Mouse (Mus musculus) intestine, embryonic 14.5 days (tissue): ENCODE measurements around the gene Heatr4. TPM values are rescaled to one million over a fixed set of nuclear protein-coding genes. Genes with fewer than 3 reads are reported as not detected.
A peak's percentile ranks its signal among the peaks of the same experiment; 100 is the strongest.

Experiments
- ATAC-seq: fragments of 200-750 bp; cut with Nextera tagmentation; replicated peaks from 2 replicates; pipeline ENCODE4 v1.8.0; 2017; ENCODE audit warnings: low read depth, moderate number of reproducible peaks, moderate TSS enrichment, moderate library complexity; ENCODE audit not compliant: low FRiP score, low TSS enrichment
- DNase-seq: peaks from one replicate; pipeline ENCODE4 v3.0.0-alpha.2; 2018; ENCODE audit warnings: low spot score
- H3K27ac ChIP-seq: fragments of 300-500 bp; sonication (generic); 2 replicates; pipeline ENCODE4 v1.5.1; 2014; ENCODE audit warnings: low read depth, mild to moderate bottlenecking, control low read depth
- H3K27me3 ChIP-seq: fragments of 300-500 bp; sonication (generic); replicated peaks from 2 replicates; pipeline ENCODE4 v1.6.1; 2014; ENCODE audit warnings: low read length, control low read depth; ENCODE audit not compliant: control insufficient read depth, insufficient read depth
- H3K36me3 ChIP-seq: fragments of 300-500 bp; sonication (generic); 2 replicates; pipeline ENCODE4 v1.6.1; 2014; ENCODE audit warnings: low read length, control low read depth; ENCODE audit not compliant: control insufficient read depth, insufficient read depth
- H3K4me1 ChIP-seq: fragments of 300-500 bp; sonication (generic); replicated peaks from 2 replicates; pipeline ENCODE4 v1.6.1; 2014; ENCODE audit warnings: low read length, control low read depth, mixed read lengths; ENCODE audit not compliant: control insufficient read depth, insufficient read depth
- H3K4me2 ChIP-seq: fragments of 300-500 bp; sonication (generic); 2 replicates; pipeline ENCODE4 v1.6.1; 2014; ENCODE audit warnings: low read length
- H3K4me3 ChIP-seq: fragments of 300-500 bp; sonication (generic); 2 replicates; pipeline ENCODE4 v1.5.1; 2014; ENCODE audit warnings: low read depth, low read length, control low read depth, mixed read lengths
- H3K9ac ChIP-seq: fragments of 300-500 bp; sonication (generic); 2 replicates; pipeline ENCODE4 v1.6.1; 2014; ENCODE audit warnings: mild to moderate bottlenecking, low read length
- H3K9me3 ChIP-seq: fragments of 300-500 bp; sonication (generic); 2 replicates; pipeline ENCODE4 v1.6.1; 2016; ENCODE audit warnings: low read length, control low read depth; ENCODE audit not compliant: control insufficient read depth
- WGBS: fragments of 180-500 bp; shearing (Covaris S2); extraction: QIAGEN DNeasy Blood & Tissue Kit; methylation state at CpG from one replicate; pipeline ENCODE4 v1.1.7; 2014; 5-methylcytosine and 5-hydroxymethylcytosine counted together
- polyA plus RNA-seq: library from polyadenylated mRNA; unstranded; fragments of >200 nt; fragmentation: Nextera tagmentation; extraction: Ambion mirVana; gene quantifications from 2 replicates; pipeline ENCODE4 v1.2.1, GENCODE M21; 2014

The Heatr4 gene
- polyA plus RNA-seq, 1 experiment from 2014 or later = not detected

GRCm38 (mm10) chr12:83950840-83951701 lies 33.6 kb downstream of the Heatr4 start:
- under 1% methylated on average over 109 of the region's 116 CpGs for WGBS
- Histone ChIP-seq H3K36me3 (peaks cover 14% of the 10 kb centered on the region), H3K4me2 (peak overlapping the region; percentile 91), H3K9ac (peak overlapping the region; percentile 79), H3K4me3 (peak overlapping the region; percentile 76), H3K4me1 (peaks cover 11% of the 10 kb centered on the region), H3K27me3 (no peaks in the 10 kb centered on the region), H3K27ac (peak overlapping the region; percentile 75), H3K9me3 (no peaks in the 10 kb centered on the region)
- peak; percentile 69 for ATAC-seq
- peak; percentile 74 for DNase-seq

GRCm38 (mm10) chr12:83950493-83950839 lies 34.2 kb downstream of the Heatr4 start, which contains the start of gene Riox1:
TSS of gene Riox1 (plus strand) at chr12:83950608.
- Histone ChIP-seq H3K4me1 (peaks cover 11% of the 10 kb centered on the region), H3K27ac (peak within 1 kb of the TSS; percentile 75), H3K36me3 (peaks cover 14% of the 10 kb centered on the region), H3K4me3 (peak within 1 kb of the TSS; percentile 76), H3K9ac (peak within 1 kb of the TSS; percentile 79), H3K27me3 (no peaks in the 10 kb centered on the region), H3K9me3 (no peaks in the 10 kb centered on the region), H3K4me2 (peak within 1 kb of the TSS; percentile 91)
- WGBS = under 1% methylated on average over 37 of the region's 37 CpGs
- ATAC-seq (peak; percentile 92), DNase-seq (peak; percentile 91)

- Histone ChIP-seq H3K36me3 (peaks cover 14% of the 10 kb centered on the region), H3K4me1 (peaks cover 11% of the 10 kb centered on the region), H3K4me3 (peak overlapping the region; percentile 76), H3K27ac (peak overlapping the region; percentile 75; the same call in 1 of the 2 replicates), H3K9ac (peak overlapping the region; percentile 79), H3K9me3 (no peaks in the 10 kb centered on the region), H3K27me3 (no peaks in the 10 kb centered on the region), H3K4me2 (peak overlapping the region; percentile 91)
- 25% methylated on average over 11 of the region's 11 CpGs for WGBS
- ATAC-seq = no peak
- DNase-seq = no peak
Observed at GRCm38 (mm10) chr12:83949776-83950492, 34.7 kb downstream of the Heatr4 start.

GRCm38 (mm10) chr12:83949043-83949442 lies 35.6 kb downstream of the Heatr4 start:
- Histone ChIP-seq H3K4me2 (no peak overlapping the region), H3K9ac (no peak overlapping the region), H3K4me3 (no peak overlapping the region), H3K36me3 (peaks cover 10% of the 10 kb centered on the region), H3K9me3 (no peaks in the 10 kb centered on the region), H3K4me1 (peaks cover 11% of the 10 kb centered on the region), H3K27ac (no peak overlapping the region), H3K27me3 (no peaks in the 10 kb centered on the region)
- DNase-seq (no peak), ATAC-seq (no peak)
- WGBS = 75% methylated on average over 4 of the region's 4 CpGs

GRCm38 (mm10) chr12:83947260-83947811 lies 37.3 kb downstream of the Heatr4 start:
- no peaks in the 10 kb centered on the region for H3K27me3 ChIP-seq
- peaks cover 7% of the 10 kb centered on the region for H3K4me1 ChIP-seq
- peaks cover 3% of the 10 kb centered on the region; the same call in 1 of the 2 replicates for H3K36me3 ChIP-seq
- 83% methylated on average over 8 of the region's 8 CpGs for WGBS
- no peak overlapping the region for H3K9ac ChIP-seq
- H3K27ac ChIP-seq = no peak overlapping the region
- H3K4me2 ChIP-seq = no peak overlapping the region
- ATAC-seq = no peak
- no peak for DNase-seq
- no peak overlapping the region for H3K4me3 ChIP-seq
- H3K9me3 ChIP-seq = no peaks in the 10 kb centered on the region

- 64% methylated on average over 3 of the region's 3 CpGs for WGBS
Observed at GRCm38 (mm10) chr12:83941938-83942337, 42.7 kb downstream of the Heatr4 start.

GRCm38 (mm10) chr12:83940031-83940430 lies 44.6 kb downstream of the Heatr4 start:
- Histone ChIP-seq H3K36me3 (no peaks in the 10 kb centered on the region), H3K27me3 (no peaks in the 10 kb centered on the region), H3K9me3 (no peaks in the 10 kb centered on the region), H3K9ac (no peak overlapping the region), H3K4me2 (no peak overlapping the region), H3K4me3 (no peak overlapping the region), H3K27ac (no peak overlapping the region), H3K4me1 (no peaks in the 10 kb centered on the region)
- ATAC-seq (no peak), DNase-seq (no peak)
- WGBS = 78% methylated on average over 4 of the region's 4 CpGs

More at GRCm38 (mm10) chr12:83941938-83942337, 42.7 kb downstream of the Heatr4 start:
- Histone ChIP-seq H3K4me2 (no peak overlapping the region), H3K36me3 (no peaks in the 10 kb centered on the region), H3K27ac (no peak overlapping the region), H3K4me1 (no peaks in the 10 kb centered on the region), H3K9me3 (no peaks in the 10 kb centered on the region), H3K4me3 (no peak overlapping the region), H3K9ac (no peak overlapping the region), H3K27me3 (no peaks in the 10 kb centered on the region)
- DNase-seq (no peak), ATAC-seq (no peak)

GRCm38 (mm10) chr12:83939332-83939731 lies 45.3 kb downstream of the Heatr4 start:
- H3K9me3 ChIP-seq = no peaks in the 10 kb centered on the region
- H3K27ac ChIP-seq = no peak overlapping the region
- no peak for ATAC-seq
- H3K4me2 ChIP-seq = no peak overlapping the region
- no peak for DNase-seq
- no peak overlapping the region for H3K9ac ChIP-seq
- H3K27me3 ChIP-seq = no peaks in the 10 kb centered on the region
- H3K4me1 ChIP-seq = no peaks in the 10 kb centered on the region
- 88% methylated on average over 2 of the region's 2 CpGs for WGBS
- H3K36me3 ChIP-seq = no peaks in the 10 kb centered on the region
- H3K4me3 ChIP-seq = no peak overlapping the region
